Mouse (Mus musculus): Measurements from ENCODE around the gene Cetn3. TPM values are rescaled to one million over a fixed set of nuclear protein-coding genes. Genes with fewer than 3 reads are reported as not detected.

Gene Cetn3
- polyA plus RNA-seq, 1 experiment = 37.2 TPM

GRCm38 (mm10) chr13:81836386-81837177 is 53.7 kb downstream of the Cetn3 start:
- Histone ChIP-seq H3K36me3 (ENCODE audit: control insufficient read depth, insufficient read depth) (no peaks in the 10 kb centered on the region), H3ac (ENCODE audit: control insufficient read depth, insufficient read length) (no peak overlapping the region), H3K27me3 (ENCODE audit: control insufficient read depth, insufficient read depth, insufficient read length) (no peaks in the 10 kb centered on the region), H3K4me2 (ENCODE audit: low read depth) (no peak overlapping the region), H3K4me3 (no peak overlapping the region), H3K79me2 (ENCODE audit: control insufficient read depth, insufficient read depth) (no peaks in the 10 kb centered on the region)
- TF ChIP-seq REST (IDR thresholded peaks at IDR 0.05; ENCODE audit: insufficient read depth, insufficient read length) = no peak
- no peak for TF ChIP-seq E2F4 (IDR thresholded peaks at IDR 0.05; ENCODE audit: insufficient read depth)
- TF ChIP-seq TCF12 (IDR thresholded peaks at IDR 0.05; ENCODE audit: insufficient read depth, poor library complexity, severe bottlenecking) = no peak
- no peak for TF ChIP-seq POLR2AphosphoS2 (IDR thresholded peaks at IDR 0.05; ENCODE audit: insufficient read length, low read depth)
- no peak for TF ChIP-seq USF1 (IDR thresholded peaks at IDR 0.05; ENCODE audit: low read depth)
- no peak for TF ChIP-seq MYOD1 (IDR thresholded peaks at IDR 0.05; ENCODE audit: control insufficient read depth in 1 of 3, insufficient read length in 2 of 3, low read depth in 2 of 3)
- TF ChIP-seq MAX (IDR thresholded peaks at IDR 0.05; ENCODE audit: low read depth) = no peak
- TF ChIP-seq CEBPB (IDR thresholded peaks at IDR 0.05; ENCODE audit: insufficient read depth, poor library complexity, severe bottlenecking) = no peak
- no peak for TF ChIP-seq POLR2A (IDR thresholded peaks at IDR 0.05; ENCODE audit: insufficient read length, low read depth)
- no peak for TF ChIP-seq SRF (IDR thresholded peaks at IDR 0.05; ENCODE audit: control insufficient read depth, insufficient read length, low read depth)
- TF ChIP-seq TCF3 (IDR thresholded peaks at IDR 0.05; ENCODE audit: insufficient read length, low read depth) = no peak
- TF ChIP-seq MYOG (IDR thresholded peaks at IDR 0.05; ENCODE audit: control insufficient read depth in 1 of 3, insufficient read depth in 1 of 3, insufficient read length in 2 of 3, low read depth in 2 of 3) = no peak

GRCm38 (mm10) chr13:81838016-81838415 is 55.1 kb downstream of the Cetn3 start:
- TF ChIP-seq E2F4 (IDR thresholded peaks at IDR 0.05; ENCODE audit: insufficient read depth) (no peak), USF1 (IDR thresholded peaks at IDR 0.05; ENCODE audit: low read depth) (no peak), TCF3 (IDR thresholded peaks at IDR 0.05; ENCODE audit: insufficient read length, low read depth) (no peak), MYOG (IDR thresholded peaks at IDR 0.05; ENCODE audit: control insufficient read depth in 1 of 3, insufficient read depth in 1 of 3, insufficient read length in 2 of 3, low read depth in 2 of 3) (no peak), TCF12 (IDR thresholded peaks at IDR 0.05; ENCODE audit: insufficient read depth, poor library complexity, severe bottlenecking) (no peak), POLR2AphosphoS2 (IDR thresholded peaks at IDR 0.05; ENCODE audit: insufficient read length, low read depth) (no peak), MYOD1 (IDR thresholded peaks at IDR 0.05; ENCODE audit: control insufficient read depth in 1 of 3, insufficient read length in 2 of 3, low read depth in 2 of 3) (no peak), MAX (IDR thresholded peaks at IDR 0.05; ENCODE audit: low read depth) (no peak), POLR2A (IDR thresholded peaks at IDR 0.05; ENCODE audit: insufficient read length, low read depth) (no peak), SRF (IDR thresholded peaks at IDR 0.05; ENCODE audit: control insufficient read depth, insufficient read length, low read depth) (no peak), REST (IDR thresholded peaks at IDR 0.05; ENCODE audit: insufficient read depth, insufficient read length) (no peak), CEBPB (IDR thresholded peaks at IDR 0.05; ENCODE audit: insufficient read depth, poor library complexity, severe bottlenecking) (no peak)
- H3K4me2 ChIP-seq (ENCODE audit: low read depth) = no peak overlapping the region
- H3K36me3 ChIP-seq (ENCODE audit: control insufficient read depth, insufficient read depth) = no peaks in the 10 kb centered on the region
- H3ac ChIP-seq (ENCODE audit: control insufficient read depth, insufficient read length) = no peak overlapping the region
- H3K4me3 ChIP-seq = no peak overlapping the region
- no peaks in the 10 kb centered on the region for H3K79me2 ChIP-seq (ENCODE audit: control insufficient read depth, insufficient read depth)
- H3K27me3 ChIP-seq (ENCODE audit: control insufficient read depth, insufficient read depth, insufficient read length) = no peaks in the 10 kb centered on the region

- no peak overlapping the region for H3K4me2 ChIP-seq (ENCODE audit: low read depth)
- no peaks in the 10 kb centered on the region for H3K36me3 ChIP-seq (ENCODE audit: control insufficient read depth, insufficient read depth)
- H3ac ChIP-seq (ENCODE audit: control insufficient read depth, insufficient read length) = no peak overlapping the region
- no peaks in the 10 kb centered on the region for H3K27me3 ChIP-seq (ENCODE audit: control insufficient read depth, insufficient read depth, insufficient read length)
- no peak overlapping the region for H3K4me3 ChIP-seq
- TF ChIP-seq USF1 (IDR thresholded peaks at IDR 0.05; ENCODE audit: low read depth) (no peak), REST (IDR thresholded peaks at IDR 0.05; ENCODE audit: insufficient read depth, insufficient read length) (no peak), MYOD1 (IDR thresholded peaks at IDR 0.05; ENCODE audit: control insufficient read depth in 1 of 3, insufficient read length in 2 of 3, low read depth in 2 of 3) (no peak), POLR2A (IDR thresholded peaks at IDR 0.05; ENCODE audit: insufficient read length, low read depth) (no peak), TCF12 (IDR thresholded peaks at IDR 0.05; ENCODE audit: insufficient read depth, poor library complexity, severe bottlenecking) (no peak), MAX (IDR thresholded peaks at IDR 0.05; ENCODE audit: low read depth) (no peak), MYOG (IDR thresholded peaks at IDR 0.05; ENCODE audit: control insufficient read depth in 1 of 3, insufficient read depth in 1 of 3, insufficient read length in 2 of 3, low read depth in 2 of 3) (no peak), E2F4 (IDR thresholded peaks at IDR 0.05; ENCODE audit: insufficient read depth) (no peak), SRF (IDR thresholded peaks at IDR 0.05; ENCODE audit: control insufficient read depth, insufficient read length, low read depth) (no peak), TCF3 (IDR thresholded peaks at IDR 0.05; ENCODE audit: insufficient read length, low read depth) (no peak), POLR2AphosphoS2 (IDR thresholded peaks at IDR 0.05; ENCODE audit: insufficient read length, low read depth) (no peak), CEBPB (IDR thresholded peaks at IDR 0.05; ENCODE audit: insufficient read depth, poor library complexity, severe bottlenecking) (no peak)
- H3K79me2 ChIP-seq (ENCODE audit: control insufficient read depth, insufficient read depth) = no peaks in the 10 kb centered on the region
These were observed 56.1 kb downstream of the Cetn3 start for GRCm38 (mm10) chr13:81838948-81839347.

- H3K36me3 ChIP-seq (ENCODE audit: control insufficient read depth, insufficient read depth) = no peaks in the 10 kb centered on the region
- no peaks in the 10 kb centered on the region for H3K27me3 ChIP-seq (ENCODE audit: control insufficient read depth, insufficient read depth, insufficient read length)
- no peak overlapping the region for H3ac ChIP-seq (ENCODE audit: control insufficient read depth, insufficient read length)
- H3K4me3 ChIP-seq = no peak overlapping the region
- TF ChIP-seq REST (IDR thresholded peaks at IDR 0.05; ENCODE audit: insufficient read depth, insufficient read length) (no peak), USF1 (IDR thresholded peaks at IDR 0.05; ENCODE audit: low read depth) (no peak), POLR2AphosphoS2 (IDR thresholded peaks at IDR 0.05; ENCODE audit: insufficient read length, low read depth) (no peak), TCF3 (IDR thresholded peaks at IDR 0.05; ENCODE audit: insufficient read length, low read depth) (no peak), CEBPB (IDR thresholded peaks at IDR 0.05; ENCODE audit: insufficient read depth, poor library complexity, severe bottlenecking) (no peak), TCF12 (IDR thresholded peaks at IDR 0.05; ENCODE audit: insufficient read depth, poor library complexity, severe bottlenecking) (no peak), MYOG (IDR thresholded peaks at IDR 0.05; ENCODE audit: control insufficient read depth in 1 of 3, insufficient read depth in 1 of 3, insufficient read length in 2 of 3, low read depth in 2 of 3) (no peak), MYOD1 (IDR thresholded peaks at IDR 0.05; ENCODE audit: control insufficient read depth in 1 of 3, insufficient read length in 2 of 3, low read depth in 2 of 3) (no peak), MAX (IDR thresholded peaks at IDR 0.05; ENCODE audit: low read depth) (no peak), E2F4 (IDR thresholded peaks at IDR 0.05; ENCODE audit: insufficient read depth) (no peak), SRF (IDR thresholded peaks at IDR 0.05; ENCODE audit: control insufficient read depth, insufficient read length, low read depth) (no peak), POLR2A (IDR thresholded peaks at IDR 0.05; ENCODE audit: insufficient read length, low read depth) (no peak)
- H3K4me2 ChIP-seq (ENCODE audit: low read depth) = no peak overlapping the region
- H3K79me2 ChIP-seq (ENCODE audit: control insufficient read depth, insufficient read depth) = no peaks in the 10 kb centered on the region
These were observed 57.4 kb downstream of the Cetn3 start for GRCm38 (mm10) chr13:81840246-81840645.
